In the genomic region with DNA sequence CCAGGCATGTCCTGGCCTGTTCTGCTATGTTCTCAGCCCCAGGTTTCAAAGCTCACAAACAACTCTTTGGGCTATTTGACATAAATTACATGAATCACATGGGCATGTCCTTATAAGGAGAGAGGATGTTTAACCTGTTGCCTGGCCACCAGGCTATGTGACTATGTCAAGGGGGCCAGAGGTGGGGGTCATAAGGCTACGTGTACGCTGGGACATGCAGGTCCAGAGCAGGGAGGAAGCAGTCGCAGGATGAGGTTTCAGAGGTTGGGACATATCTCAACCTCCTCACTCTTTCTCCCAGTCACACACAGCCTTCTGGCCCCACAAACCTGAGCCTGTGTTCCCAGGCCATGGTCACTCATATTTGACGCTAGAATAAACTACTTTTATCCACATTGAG, we compare ENCODE assay signal across 16 mouse cellular contexts. TPM values are rescaled to one million over a fixed set of nuclear protein-coding genes. Genes with fewer than 3 reads are reported as not detected.
"Had no signal": no experiment of that assay in that cellular context is flagged by ENCODE, and none has a peak within 500 bp of the region (broad histone marks: within the 10 kb centered on the region; RNA-seq: fewer than 3 reads in every experiment).

No protein-coding gene starts in this region.

- H3K27me3 ChIP-seq: midbrain, embryonic 13.5 days; midbrain, embryonic 15.5 days; neural tube, embryonic 12.5 days; stomach, embryonic 15.5 days had no signal

- H3K9ac ChIP-seq: lung, embryonic 14.5 days; midbrain, embryonic 13.5 days; midbrain, embryonic 15.5 days; neural tube, embryonic 12.5 days; stomach, embryonic 15.5 days had no signal

- H3K9me3 ChIP-seq: megakaryocyte, embryonic 14.5 days; midbrain, embryonic 13.5 days; midbrain, embryonic 15.5 days; neural tube, embryonic 12.5 days; stomach, embryonic 15.5 days had no signal

- H3K4me1 ChIP-seq: midbrain, embryonic 15.5 days; neural tube, embryonic 12.5 days; stomach, embryonic 15.5 days had no signal

- H3K27ac ChIP-seq: midbrain, embryonic 13.5 days; midbrain, embryonic 15.5 days; neural tube, embryonic 12.5 days; stomach, embryonic 15.5 days; stomach, postnatal 0 days had no signal

- ATAC-seq: midbrain, embryonic 13.5 days; midbrain, embryonic 15.5 days had no signal

- H3K36me3 ChIP-seq: midbrain, embryonic 13.5 days; midbrain, embryonic 15.5 days; neural tube, embryonic 12.5 days; stomach, embryonic 15.5 days had no signal

- H3K4me3 ChIP-seq: megakaryocyte, embryonic 14.5 days; midbrain, embryonic 13.5 days; midbrain, embryonic 15.5 days; neural tube, embryonic 12.5 days; stomach, embryonic 15.5 days had no signal

- H3K4me2 ChIP-seq: lung, embryonic 14.5 days; midbrain, embryonic 11.5 days; midbrain, embryonic 13.5 days; midbrain, embryonic 15.5 days; neural tube, embryonic 12.5 days; stomach, embryonic 15.5 days had no signal

- DNase-seq: lung, adult 18-20 months; lung, embryonic 14.5 days; lung, postnatal 10 days; lung, postnatal 4 days; right cerebral cortex, postnatal 14 days; thymus, adult 18-20 months; thymus, postnatal 14 days; thymus, postnatal 36 days had no signal

RNA-seq across cellular contexts. Expression of gene Ltf, which starts 48.0 kb away (rescaled TPM):
- polyA plus RNA-seq: testis, adult 2 months had no signal
